Mouse (Mus musculus) ES-E14 (cell line): ENCODE results near the gene Erc1. TPM values are rescaled to one million over a fixed set of nuclear protein-coding genes. Genes with fewer than 3 reads are reported as not detected.

Source experiments
- DNase-seq: peaks from one replicate; pipeline ENCODE4 v3.0.0-alpha.2; 2013; ENCODE audit warnings: low read depth, low spot score
- H3K27ac ChIP-seq: 2 replicates; pipeline ENCODE4 v1.5.1; 2012; ENCODE audit warnings: low read depth, mild to moderate bottlenecking, low read length, moderate library complexity, mixed read lengths; ENCODE audit not compliant: poor library complexity, insufficient read depth, severe bottlenecking
- H3K36me3 ChIP-seq: 2 replicates; pipeline ENCODE4 v1.6.1; 2012; ENCODE audit warnings: mild to moderate bottlenecking, low read length, moderate library complexity, mixed read lengths; ENCODE audit not compliant: control insufficient read depth, poor library complexity, insufficient read depth, severe bottlenecking
- H3K4me1 ChIP-seq, 2 experiments: fragments of 150-350 bp in 1 of 2; sonication (generic) in 1 of 2; 2 replicates each; pipeline ENCODE4 v1.6.1; 2012; ENCODE audit warnings: low read length in 2 of 2, mild to moderate bottlenecking in 1 of 2, mixed read lengths in 1 of 2; ENCODE audit not compliant: control insufficient read depth in 2 of 2, insufficient read depth in 2 of 2, poor library complexity in 1 of 2
- H3K4me3 ChIP-seq, 2 experiments: fragments of 150-350 bp in 1 of 2; sonication (generic) in 1 of 2; 2 replicates each; pipeline ENCODE4 v1.5.1; 2012; ENCODE audit warnings: low read length in 2 of 2, low read depth in 1 of 2, mild to moderate bottlenecking in 1 of 2, mixed read lengths in 1 of 2; ENCODE audit not compliant: insufficient read depth in 1 of 2, poor library complexity in 1 of 2, severe bottlenecking in 1 of 2
- H3K9ac ChIP-seq: 2 replicates; pipeline ENCODE4 v1.6.1; 2012; ENCODE audit warnings: low read depth, mild to moderate bottlenecking, low read length, mixed read lengths; ENCODE audit not compliant: poor library complexity, insufficient read depth, severe bottlenecking
- H3K9me3 ChIP-seq: fragments of 150-350 bp; sonication (generic); 2 replicates; pipeline ENCODE4 v1.6.1; 2012; ENCODE audit warnings: low read depth, mild to moderate bottlenecking, low read length; ENCODE audit not compliant: control insufficient read depth, insufficient read depth
- CHD2 ChIP-seq: IDR thresholded peaks from 2 replicates; pipeline ENCODE4 v1.6.1; 2014; ENCODE audit warnings: mild to moderate bottlenecking, low read depth, low read length, inconsistent platforms
- HCFC1 ChIP-seq: IDR thresholded peaks from 2 replicates; pipeline ENCODE4 v1.6.1; 2012; ENCODE audit warnings: low read length, inconsistent platforms, borderline replicate concordance; ENCODE audit not compliant: insufficient read depth
- MAFK ChIP-seq: IDR thresholded peaks from 2 replicates; pipeline ENCODE4 v1.6.1; 2014; ENCODE audit warnings: mild to moderate bottlenecking, low read depth, low read length, inconsistent platforms; ENCODE audit not compliant: insufficient read depth
- ZC3H11A ChIP-seq: IDR thresholded peaks from 2 replicates; pipeline ENCODE4 v1.6.1; 2012; ENCODE audit warnings: low read depth, mild to moderate bottlenecking, inconsistent platforms, low read length, borderline replicate concordance
- ZNF384 ChIP-seq: IDR thresholded peaks from 2 replicates; pipeline ENCODE4 v1.6.1; 2012; ENCODE audit warnings: low read depth, low read length, inconsistent platforms
- in situ Hi-C, 2 experiments: fragments of 600-800 bp; cut with MboI; formaldehyde crosslinking; loops; one replicate each; pipeline ENCODE4 v1.15.1; 2025; ENCODE audit warnings: low sequenced_read_pairs in 2 of 2, inconsistent platforms in 1 of 2; ENCODE audit not compliant: unreplicated experiment in 2 of 2
- total RNA-seq: library from RNA; depleted of rRNA; stranded (reverse); fragments of 300-350 nt; gene quantifications from 2 replicates; pipeline ENCODE4 v1.2.3, GENCODE M21; 2012

Erc1 gene
- total RNA-seq, 1 experiment = 16.5 TPM

GRCm38 (mm10) chr6:119755866-119756265, 92.1 kb downstream of the Erc1 start:
- no peak for DNase-seq
- no peak for TF ChIP-seq HCFC1
- no peak for TF ChIP-seq MAFK
- no peak for TF ChIP-seq CHD2
- TF ChIP-seq ZNF384 = no peak
- TF ChIP-seq ZC3H11A = no peak

GRCm38 (mm10) chr6:119749093-119749635, 98.8 kb downstream of the Erc1 start:
- peaks cover 2% of the 10 kb centered on the region; the same call in 1 of the 2 replicates for H3K36me3 ChIP-seq
- no peaks in the 10 kb centered on the region for H3K4me1 ChIP-seq
- no peak overlapping the region for H3K4me3 ChIP-seq
- in situ Hi-C loops = no loop called here
- no peak overlapping the region for H3K27ac ChIP-seq
- no peak for DNase-seq
- H3K9ac ChIP-seq = no peak overlapping the region
- H3K9me3 ChIP-seq = no peaks in the 10 kb centered on the region
- TF ChIP-seq ZNF384 = no peak
- no peak for TF ChIP-seq CHD2
- no peak for TF ChIP-seq ZC3H11A
- no peak for TF ChIP-seq HCFC1
- no peak for TF ChIP-seq MAFK

More at GRCm38 (mm10) chr6:119755866-119756265, 92.1 kb downstream of the Erc1 start:
- H3K9me3 ChIP-seq = no peaks in the 10 kb centered on the region
- H3K4me3 ChIP-seq = no peak overlapping the region
- H3K27ac ChIP-seq = no peak overlapping the region
- in situ Hi-C loops = no loop called here
- no peaks in the 10 kb centered on the region for H3K4me1 ChIP-seq
- H3K36me3 ChIP-seq = peaks cover under 1% of the 10 kb centered on the region; the same call in 1 of the 2 replicates
- no peak overlapping the region for H3K9ac ChIP-seq

GRCm38 (mm10) chr6:119741861-119742260, 106.1 kb downstream of the Erc1 start:
- Histone ChIP-seq H3K4me3 (no peak overlapping the region), H3K4me1 (no peaks in the 10 kb centered on the region), H3K27ac (no peak overlapping the region), H3K9ac (no peak overlapping the region), H3K36me3 (peaks cover 3% of the 10 kb centered on the region; the same call in 1 of the 2 replicates), H3K9me3 (no peaks in the 10 kb centered on the region)
- no peak for TF ChIP-seq ZC3H11A
- TF ChIP-seq CHD2 = no peak
- TF ChIP-seq MAFK = no peak
- peak; percentile 78 for TF ChIP-seq ZNF384
- in situ Hi-C loops = no loop called here
- DNase-seq = peak; percentile 4

GRCm38 (mm10) chr6:119740541-119740940, 107.4 kb downstream of the Erc1 start:
- no peaks in the 10 kb centered on the region for H3K9me3 ChIP-seq
- in situ Hi-C loops = no loop called here
- H3K4me3 ChIP-seq = no peak overlapping the region
- DNase-seq = no peak
- no peaks in the 10 kb centered on the region for H3K4me1 ChIP-seq
- H3K27ac ChIP-seq = no peak overlapping the region
- TF ChIP-seq MAFK (no peak), CHD2 (no peak), ZC3H11A (no peak), HCFC1 (no peak), ZNF384 (no peak)
- H3K9ac ChIP-seq = no peak overlapping the region
- peaks cover 3% of the 10 kb centered on the region; the same call in 1 of the 2 replicates for H3K36me3 ChIP-seq
